In genomic region chr4:140674345-140674926, GRCm38 (mm10) we compare ENCODE assay signal across 9 mouse cellular contexts. TPM values are rescaled to one million over a fixed set of nuclear protein-coding genes. Genes with fewer than 3 reads are reported as not detected.
DNase-seq lines count a peak whose midpoint lies in the region; ATAC-seq and TF ChIP-seq lines count a peak whose summit lies in the region.
"Had no signal": no experiment of that assay in that cellular context is flagged by ENCODE, and none has a peak within 500 bp of the region (broad histone marks: within the 10 kb centered on the region; RNA-seq: fewer than 3 reads in every experiment).

No protein-coding gene starts in this region.

- ATAC-seq in frontal cortex, adult (ENCODE audit: low TSS enrichment), result peak; percentile 80; the same call in 1 of the 2 replicates
- ATAC-seq in hindbrain, embryonic 14.5 days (ENCODE audit: low FRiP score), result 0 out of 2 replicates have a peak, but pooled peaks have one; percentile 59

- peak; percentile 74 for DNase-seq in T-cell, adult 2 months (ENCODE audit: low spot score)
- peak; percentile 75 to 88 for DNase-seq in cerebellum, adult 2 months
- DNase-seq in hindbrain, embryonic 14.5 days (ENCODE audit: low spot score), result peak; percentile 78
- peak; percentile 28 to 64 for DNase-seq in left cerebral cortex, adult 8-10 months (ENCODE audit: low spot score in 2 of 2)
- peak; percentile 87 for DNase-seq in mesoderm, embryonic 11.5 days (ENCODE audit: low read depth, low spot score)
- DNase-seq in skeletal muscle tissue, adult 2 months (ENCODE audit: low read depth, low spot score), result peak; percentile 82
- DNase-seq in yolk sac, embryonic 10.5 days (ENCODE audit: low spot score), result peak; percentile 69

- no peaks in the 10 kb centered on the region for H3K9me3 ChIP-seq in hindbrain, embryonic 14.5 days (ENCODE audit: control insufficient read depth, low read length)

- no peak overlapping the region for H3K4me3 ChIP-seq in cerebellum, adult 2 months (replicated peaks; ENCODE audit: insufficient read depth, low read depth, low read length)
- H3K4me3 ChIP-seq in hindbrain, embryonic 14.5 days (replicated peaks; ENCODE audit: low read length), result no peak overlapping the region
- H3K4me3 ChIP-seq: myocyte had no signal

- no peak overlapping the region for H3K27ac ChIP-seq in cerebellum, adult 2 months (ENCODE audit: insufficient read depth, low read length)
- H3K27ac ChIP-seq in hindbrain, embryonic 14.5 days, result no peak overlapping the region

- WGBS in cerebellum, adult 2 months, result 30% methylated on average over 13 of the region's 13 CpGs
- WGBS in hindbrain, embryonic 14.5 days, result 39% methylated on average over 11 of the region's 13 CpGs

- H3K27me3 ChIP-seq in cerebellum, adult 2 months (ENCODE audit: control insufficient read depth, insufficient read depth, low read length), result no peaks in the 10 kb centered on the region
- H3K27me3 ChIP-seq in hindbrain, embryonic 14.5 days (ENCODE audit: control insufficient read depth, insufficient read depth, low read length), result no peaks in the 10 kb centered on the region

- peaks cover under 1% of the 10 kb centered on the region; the same call in 1 of the 2 replicates for H3K4me1 ChIP-seq in cerebellum, adult 2 months (ENCODE audit: control insufficient read depth, insufficient read depth, low read length)
- H3K4me1 ChIP-seq in hindbrain, embryonic 14.5 days (replicated peaks; ENCODE audit: control insufficient read depth, insufficient read depth, low read length), result no peaks in the 10 kb centered on the region

- H3K36me3 ChIP-seq in hindbrain, embryonic 14.5 days (replicated peaks; ENCODE audit: control insufficient read depth, insufficient read depth), result no peaks in the 10 kb centered on the region

- no peak overlapping the region for H3K9ac ChIP-seq in hindbrain, embryonic 14.5 days

- TF ChIP-seq POLR2A in cerebellum, adult 2 months (IDR thresholded peaks at IDR 0.05; ENCODE audit: borderline replicate concordance, insufficient read depth, low read length), result no peak

- peak; percentile 92 for TF ChIP-seq CTCF in cerebellum, adult 2 months (IDR thresholded peaks at IDR 0.05; ENCODE audit: borderline replicate concordance, insufficient read depth, low read depth, low read length)

- no peak overlapping the region for H3K4me2 ChIP-seq in hindbrain, embryonic 14.5 days (replicated peaks)

RNA-seq across cellular contexts. Expression of gene Arhgef10l, which starts 8.6 kb away (rescaled TPM):
- polyA plus RNA-seq in cerebellum, adult 2 months (2012; rRNA removed), result 52.7 and 55.5 TPM in 2 replicates
- 19.6 and 21.9 TPM in 2 replicates for polyA plus RNA-seq in hindbrain, embryonic 14.5 days (2014; fragmentation: Nextera tagmentation; extraction: Ambion mirVana)
- total RNA-seq in left cerebral cortex, adult 8-10 months (2022), result 10 to 100 TPM; 68.0 to 98.1 (median 77.8) TPM

RNA-seq across cellular contexts. Expression of gene Rcc2, which starts 25.9 kb away (rescaled TPM):
- polyA plus RNA-seq in cerebellum, adult 2 months (2012; rRNA removed), result 40.0 and 40.6 TPM in 2 replicates
- 13.3 and 13.8 TPM in 2 replicates for polyA plus RNA-seq in hindbrain, embryonic 14.5 days (2014; fragmentation: Nextera tagmentation; extraction: Ambion mirVana)
- total RNA-seq in left cerebral cortex, adult 8-10 months (2022), result 10 to 100 TPM; 82.4 to 85.0 (median 84.4) TPM
